Mouse (Mus musculus): ENCODE measurements around the gene Cnn3.
A peak's percentile ranks its signal among the peaks of the same experiment; 100 is the strongest.

Cnn3 gene

GRCm38 (mm10) chr3:121425861-121426620 lies at the start of gene Cnn3:
Gene Cnn3, plus strand, starts transcription at chr3:121426497.
- DNase-seq: peak; percentile 93 to 94

GRCm38 (mm10) chr3:121378708-121379612 lies 47.3 kb upstream of the Cnn3 start:
- DNase-seq: peak; percentile 90 to 92

- no peak for DNase-seq
Observed at GRCm38 (mm10) chr3:121379699-121380098, 46.6 kb upstream of the Cnn3 start.

- DNase-seq: no peak
Observed at GRCm38 (mm10) chr3:121387471-121388009, 38.8 kb upstream of the Cnn3 start.

DNA sequence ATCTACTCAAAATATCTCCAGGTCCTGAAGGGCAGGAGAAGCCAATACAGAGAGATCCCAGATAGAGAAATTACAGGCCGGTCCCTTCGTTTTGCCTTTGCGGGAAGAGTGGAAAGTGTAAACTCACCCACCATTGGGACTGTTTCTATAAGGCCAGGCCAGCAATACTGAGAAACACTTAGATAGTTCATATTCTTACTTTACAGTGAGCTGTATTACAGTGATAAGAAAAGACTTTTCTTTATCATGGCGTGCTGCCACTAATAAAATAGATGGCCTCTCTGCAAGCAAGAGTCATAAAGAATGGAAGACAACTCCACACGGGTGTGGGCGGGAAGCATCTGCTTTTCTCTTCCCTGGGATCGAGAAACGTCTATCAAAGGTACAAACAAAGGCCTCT lies 36.9 kb upstream of the Cnn3 start:
- DNase-seq: no peak

GRCm38 (mm10) chr3:121389860-121390530 lies 36.3 kb upstream of the Cnn3 start:
- DNase-seq: peak; percentile 16 to 27

DNA sequence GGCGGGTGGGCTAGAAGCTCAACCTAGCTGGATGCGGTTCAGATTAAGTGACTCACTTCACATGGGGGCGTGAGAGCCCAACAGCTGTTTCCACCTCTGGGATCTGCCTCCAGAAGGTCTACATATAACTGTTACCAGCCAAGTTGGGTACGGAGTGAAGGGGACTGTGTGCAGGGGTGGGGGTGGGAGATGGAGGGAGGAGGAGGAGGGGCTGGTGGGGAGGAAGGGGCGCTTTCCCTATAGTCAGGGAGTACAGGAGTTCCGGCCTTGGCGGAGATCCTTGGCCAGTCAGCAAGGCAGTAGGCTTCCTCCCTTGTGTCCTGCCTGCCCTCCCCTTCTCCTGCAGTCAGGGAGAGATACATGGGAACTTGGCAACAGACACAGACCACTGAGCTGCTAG lies 35.6 kb upstream of the Cnn3 start:
- no peak for DNase-seq

GRCm38 (mm10) chr3:121395588-121396295 lies 30.6 kb upstream of the Cnn3 start:
- no peak for DNase-seq

- DNase-seq: no peak
Observed at GRCm38 (mm10) chr3:121396561-121396960, 29.7 kb upstream of the Cnn3 start.

DNA sequence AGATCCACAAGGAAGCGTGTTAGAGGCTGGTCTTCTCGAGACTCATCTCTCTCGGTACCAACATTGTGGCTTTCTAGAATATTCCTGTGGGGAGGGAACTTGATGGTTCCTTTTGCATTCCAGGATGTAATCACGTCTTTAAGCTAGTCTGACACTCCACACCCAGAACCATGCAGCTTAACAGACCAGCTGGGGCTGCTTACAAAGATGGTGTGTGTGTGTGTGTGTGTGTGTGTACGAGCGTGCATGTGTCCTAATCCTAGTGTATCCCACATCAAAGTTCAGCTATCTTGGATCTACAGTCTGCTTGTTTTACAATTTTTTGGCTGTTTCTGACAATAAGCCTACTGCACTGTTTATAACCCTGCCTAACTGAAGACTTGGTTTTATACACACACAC lies 29.3 kb upstream of the Cnn3 start:
- DNase-seq: no peak

GRCm38 (mm10) chr3:121401384-121401783 lies 24.9 kb upstream of the Cnn3 start:
- DNase-seq: no peak

- no peak for DNase-seq
Observed at GRCm38 (mm10) chr3:121402096-121402495, 24.2 kb upstream of the Cnn3 start.

GRCm38 (mm10) chr3:121403449-121403848 lies 22.8 kb upstream of the Cnn3 start:
- no peak for DNase-seq

DNA sequence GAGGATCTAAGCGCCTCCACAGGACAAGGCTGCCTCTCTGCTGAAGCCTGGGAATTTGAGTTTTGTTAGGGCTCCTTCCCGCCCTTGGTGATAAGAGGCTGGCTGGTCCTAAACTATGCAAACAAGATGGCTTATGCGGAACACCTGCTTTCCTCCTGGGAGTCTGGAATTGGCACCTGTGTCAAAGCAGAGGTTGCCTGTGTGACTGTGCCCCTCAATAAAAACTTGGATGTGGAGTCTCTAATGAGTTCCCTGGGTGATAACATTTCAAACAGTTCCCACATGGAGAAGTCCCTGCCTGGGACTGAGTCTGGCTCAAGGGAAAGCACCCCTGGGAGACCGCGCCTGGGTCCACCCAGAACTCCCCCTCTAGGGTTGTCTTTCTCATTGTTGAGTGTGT lies 21.2 kb upstream of the Cnn3 start:
- no peak for DNase-seq

DNA sequence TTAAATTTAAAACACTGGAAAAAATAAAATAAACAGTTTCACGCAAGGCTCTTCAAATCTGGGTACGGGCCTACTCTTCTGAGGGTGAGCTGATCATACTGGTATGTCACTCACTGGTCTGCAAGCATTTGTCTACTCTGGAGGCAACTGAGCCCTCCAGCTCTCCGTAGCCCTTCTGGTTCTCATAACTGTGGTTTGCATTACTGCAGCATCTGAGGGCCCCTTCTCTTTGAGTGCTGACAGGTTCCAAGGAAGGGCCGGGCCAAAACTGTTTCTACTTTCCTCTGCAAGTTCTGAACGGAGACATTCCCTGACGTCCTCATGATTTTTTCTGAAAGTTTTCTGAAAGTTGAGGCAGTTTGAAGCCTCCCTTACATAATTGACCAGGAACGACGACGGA lies 18.9 kb upstream of the Cnn3 start:
- DNase-seq: no peak

DNA sequence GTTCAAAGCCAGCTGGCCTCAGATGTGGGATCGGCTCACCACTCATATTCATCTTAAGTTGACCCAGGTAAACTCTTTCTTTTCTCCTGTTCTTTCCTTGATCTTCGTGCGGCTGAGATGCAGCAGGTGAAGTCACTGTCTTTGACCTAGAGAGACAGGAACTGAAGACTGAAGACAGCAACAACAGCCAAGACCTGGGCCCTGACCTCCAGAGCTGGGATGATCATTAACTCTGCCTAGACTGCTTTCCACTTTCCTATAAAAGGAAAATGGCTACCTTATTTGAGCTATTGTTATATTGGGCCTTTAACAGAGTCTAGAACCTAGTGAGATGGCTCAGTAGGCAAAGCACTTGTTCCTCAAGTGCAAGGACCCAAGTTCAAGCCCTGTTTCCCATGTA lies 17.9 kb upstream of the Cnn3 start:
- peak in 1 of 2 experiments; percentile 40 for DNase-seq

- no peak for DNase-seq
Observed at GRCm38 (mm10) chr3:121411450-121411849, 14.8 kb upstream of the Cnn3 start.

DNA sequence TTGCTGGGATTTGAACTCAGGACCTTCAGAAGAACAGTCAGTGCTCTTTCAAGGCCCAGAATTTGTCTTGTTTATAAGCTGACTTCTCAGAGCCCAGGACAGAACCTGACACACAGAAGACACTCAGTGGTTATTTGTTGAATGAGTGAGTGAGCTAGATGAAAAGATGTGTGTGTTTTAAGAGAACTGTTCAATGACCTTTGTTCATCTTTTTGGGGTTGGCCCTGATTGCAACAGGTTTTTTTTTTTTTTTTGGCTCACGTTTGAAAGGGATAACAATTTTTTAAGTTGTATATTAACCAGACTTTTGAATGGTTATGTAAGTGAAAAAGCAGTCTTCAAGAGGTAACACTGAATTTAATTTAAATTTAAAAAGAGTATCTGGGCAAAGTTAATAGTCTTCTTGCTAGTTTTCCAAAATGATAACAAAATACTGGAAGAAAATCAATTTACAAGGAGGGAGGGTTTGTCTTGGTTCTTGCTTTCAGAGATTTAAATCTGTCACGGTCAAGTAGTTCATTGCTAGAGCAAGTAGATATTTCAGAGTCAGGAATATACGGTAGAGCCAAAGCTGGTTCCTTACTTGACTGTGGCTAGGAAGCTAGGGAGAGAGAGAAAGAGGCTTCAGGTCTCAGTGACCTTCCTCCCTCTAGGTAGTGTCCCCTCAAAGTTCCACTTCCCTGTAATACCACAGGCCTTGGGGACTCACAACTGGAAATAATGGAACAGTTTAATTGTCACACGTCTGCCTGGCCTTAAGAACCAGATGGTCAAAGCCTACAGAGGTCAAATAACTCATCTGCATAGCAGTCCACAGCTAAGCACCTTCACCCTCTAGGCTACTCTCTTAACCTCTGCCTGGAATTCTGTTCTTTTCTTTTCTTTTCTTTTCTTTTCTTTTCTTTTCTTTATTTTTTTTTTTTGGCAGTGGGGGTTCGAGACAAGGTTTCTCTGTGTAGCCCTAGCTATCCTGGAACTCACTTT lies 9.8 kb upstream of the Cnn3 start:
- peak; percentile 37 to 68 for DNase-seq

DNA sequence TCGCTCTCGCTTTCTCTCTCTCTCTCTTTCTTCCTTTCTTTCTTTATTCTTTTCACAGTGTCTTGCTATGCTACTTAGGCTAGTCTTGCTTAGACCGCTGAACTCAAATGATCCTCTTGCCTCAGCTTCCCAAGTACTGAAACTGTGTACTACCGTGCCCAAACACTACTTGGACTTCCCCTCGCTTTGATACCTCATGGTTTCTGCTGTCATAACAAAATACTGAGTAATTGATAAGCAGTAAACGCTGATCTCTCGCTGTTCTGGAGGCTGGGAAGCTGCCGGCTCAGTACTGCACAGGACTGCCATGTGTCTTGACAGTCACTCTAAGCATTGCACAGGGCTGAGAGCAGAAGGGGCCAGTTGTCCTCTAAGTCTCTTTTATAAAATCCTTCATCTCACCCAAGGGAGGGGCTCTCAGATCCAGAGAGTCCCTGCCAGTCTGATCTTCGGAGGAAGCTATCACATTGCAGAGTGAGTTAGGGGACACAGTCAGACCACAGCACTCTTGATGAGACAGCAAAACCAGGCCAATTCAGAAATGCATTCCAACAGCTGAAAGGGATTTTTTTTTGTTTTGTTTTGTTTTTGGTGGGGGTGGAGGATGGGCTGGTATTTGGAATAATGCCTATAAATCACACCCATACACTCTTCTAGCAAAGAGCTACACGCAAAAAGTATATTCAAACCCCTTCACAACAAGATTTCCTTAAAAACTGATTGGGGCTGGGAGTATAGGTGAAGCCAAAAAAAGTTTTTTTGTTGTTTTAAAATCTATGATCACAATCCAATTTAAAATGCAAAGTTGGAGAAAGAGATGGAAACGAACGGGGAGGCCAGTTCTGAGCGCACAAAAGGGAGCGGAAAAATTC lies 8.7 kb upstream of the Cnn3 start:
- DNase-seq: no peak

DNA sequence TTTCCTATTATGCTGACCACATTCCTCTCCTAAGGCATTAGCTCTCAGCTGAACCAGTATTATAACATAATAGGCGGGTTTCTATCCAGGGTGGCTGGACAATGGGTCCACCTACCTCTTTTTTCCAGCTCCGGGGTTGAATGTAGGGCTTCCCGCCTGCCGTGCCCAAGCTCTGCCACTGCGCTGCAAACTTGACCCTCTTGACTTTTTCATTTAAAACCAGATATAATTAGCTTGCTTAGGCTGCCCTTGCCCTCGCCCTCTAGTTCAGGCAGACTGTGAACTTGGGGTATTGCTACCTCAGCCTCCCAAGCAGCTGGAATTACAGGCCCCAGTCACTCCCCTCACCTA lies 8.1 kb upstream of the Cnn3 start:
- peak in 1 of 2 experiments; percentile 32 for DNase-seq

Measured in kidney, adult 8-10 months (tissue).